Mouse (Mus musculus): ENCODE measurements around the gene Olfml2a.

Olfml2a gene

DNA sequence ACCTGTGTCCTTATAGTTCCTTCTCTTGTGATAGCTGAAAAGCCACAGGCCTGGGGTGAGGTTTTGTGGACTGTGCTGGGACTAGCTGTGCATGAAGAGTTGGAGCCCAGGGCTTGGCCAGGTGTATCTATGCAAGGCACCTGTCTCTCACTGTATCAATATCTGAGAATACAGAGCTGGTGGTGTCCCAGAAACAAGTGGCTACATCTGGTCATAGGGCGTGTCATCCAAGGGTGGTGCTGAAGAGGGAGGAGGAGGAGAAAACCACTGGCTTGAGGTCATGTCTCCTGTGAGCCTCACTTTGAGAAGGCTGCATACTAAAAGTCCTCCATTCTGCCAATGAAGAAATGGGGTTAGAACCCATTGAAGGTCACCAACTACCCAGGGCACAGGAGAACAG is 6.2 kb downstream of the Olfml2a start:
- no peak for DNase-seq (ENCODE audit: low spot score in 2 of 2)

DNA sequence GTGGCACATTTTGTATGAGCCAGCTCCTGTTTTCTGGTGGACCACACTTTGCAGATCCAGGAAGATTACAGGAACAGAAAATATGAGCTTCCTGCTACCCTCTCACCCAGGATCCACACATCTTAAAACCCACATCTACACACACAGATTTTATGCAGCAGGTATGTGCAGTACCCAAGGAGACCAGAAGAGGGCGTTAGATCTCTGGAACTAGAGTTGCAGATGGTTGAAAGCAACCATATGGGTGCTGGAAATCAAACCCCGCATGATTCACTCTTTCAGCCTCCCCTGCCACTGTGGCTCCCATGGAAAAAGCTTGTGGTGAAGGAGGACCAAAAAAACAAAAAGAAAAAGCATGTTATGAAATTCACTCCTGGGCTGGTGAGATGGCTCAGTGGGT is 7.3 kb downstream of the Olfml2a start:
- DNase-seq (ENCODE audit: low spot score in 2 of 2): no peak

GRCm38 (mm10) chr2:38941426-38941825 is 9.6 kb downstream of the Olfml2a start:
- no peak for DNase-seq (ENCODE audit: low spot score in 2 of 2)

DNA sequence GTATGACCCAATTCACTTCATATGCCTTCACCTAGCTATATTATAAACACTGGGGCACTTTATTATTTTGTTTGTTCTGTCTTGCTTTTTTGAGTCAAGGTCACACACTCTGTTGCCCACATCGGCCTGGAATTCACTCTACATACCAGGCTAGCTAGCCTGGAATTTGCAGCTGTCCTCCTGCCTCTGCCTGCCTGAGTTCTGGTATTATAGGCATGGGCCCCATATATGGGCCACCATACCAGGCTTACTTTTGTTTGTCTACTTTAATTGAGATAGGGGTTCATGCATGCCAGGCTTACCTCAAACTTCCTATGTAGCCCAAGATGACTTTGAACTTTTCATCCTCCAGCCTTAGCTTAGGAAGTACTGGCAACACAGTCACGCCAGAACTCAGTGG is 10.1 kb downstream of the Olfml2a start:
- DNase-seq (ENCODE audit: low spot score in 2 of 2): no peak

- DNase-seq (ENCODE audit: low spot score in 2 of 2): no peak
These were observed 11.4 kb downstream of the Olfml2a start for GRCm38 (mm10) chr2:38943161-38943560.

GRCm38 (mm10) chr2:38943977-38944376 is 12.2 kb downstream of the Olfml2a start:
- DNase-seq (ENCODE audit: low spot score in 2 of 2): no peak

DNA sequence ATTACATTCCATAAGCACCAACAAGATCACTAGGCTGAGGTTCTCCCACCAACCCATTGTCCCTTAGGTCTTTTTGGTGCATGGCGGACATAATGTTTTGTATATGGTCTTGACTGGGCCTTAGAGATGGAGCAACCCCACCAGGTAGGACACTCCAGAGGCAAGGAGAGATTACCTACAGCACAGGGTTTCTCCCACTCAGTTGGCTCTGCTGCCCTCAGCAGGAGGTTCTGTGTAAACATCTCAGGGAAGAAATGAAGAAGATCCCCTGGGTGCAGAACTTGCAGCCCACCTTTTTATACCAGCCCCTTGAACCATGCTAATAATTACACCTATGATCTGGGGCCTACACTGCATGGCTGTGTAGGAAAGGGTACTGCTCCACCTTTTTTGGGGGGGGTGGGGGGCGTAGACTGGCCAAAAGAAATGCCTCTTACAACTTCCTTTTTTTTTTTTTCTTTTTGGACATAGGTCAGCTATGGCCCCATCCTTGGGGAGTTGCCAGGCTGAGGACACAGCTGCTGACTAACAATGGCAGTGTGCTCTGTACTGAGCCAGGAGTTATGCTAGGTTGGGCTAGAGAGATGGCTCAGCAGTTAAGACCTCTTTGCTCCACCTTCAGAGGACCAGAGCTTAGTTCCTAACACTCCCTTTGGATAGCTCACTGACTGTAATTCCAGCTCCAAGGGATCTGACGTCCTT is 12.8 kb downstream of the Olfml2a start:
- no peak for DNase-seq (ENCODE audit: low spot score in 2 of 2)

DNA sequence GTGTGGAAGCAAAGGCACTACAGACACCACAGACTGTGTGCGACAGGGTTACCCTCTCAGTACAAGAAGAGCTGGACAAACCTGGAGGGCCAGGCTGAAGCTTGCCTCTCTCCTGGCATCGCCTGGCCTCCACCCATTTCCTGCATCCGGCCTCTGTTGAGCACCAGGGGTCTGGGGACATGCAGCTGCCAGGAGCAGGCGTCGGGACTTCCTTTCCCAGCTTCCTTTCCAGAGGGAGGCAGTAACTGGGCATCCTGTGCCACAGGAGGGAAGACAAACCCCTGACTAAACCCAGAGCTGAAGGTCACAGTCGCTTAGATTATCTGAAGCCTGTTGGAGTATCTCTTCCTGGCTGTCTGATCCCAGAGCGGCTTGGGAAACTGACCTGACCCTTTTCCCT is 15.8 kb downstream of the Olfml2a start:
- no peak for DNase-seq (ENCODE audit: low spot score in 2 of 2)

- peak; percentile 67 to 80 for DNase-seq (ENCODE audit: low spot score in 2 of 2)
These were observed 18.5 kb downstream of the Olfml2a start for GRCm38 (mm10) chr2:38950281-38950719.

DNA sequence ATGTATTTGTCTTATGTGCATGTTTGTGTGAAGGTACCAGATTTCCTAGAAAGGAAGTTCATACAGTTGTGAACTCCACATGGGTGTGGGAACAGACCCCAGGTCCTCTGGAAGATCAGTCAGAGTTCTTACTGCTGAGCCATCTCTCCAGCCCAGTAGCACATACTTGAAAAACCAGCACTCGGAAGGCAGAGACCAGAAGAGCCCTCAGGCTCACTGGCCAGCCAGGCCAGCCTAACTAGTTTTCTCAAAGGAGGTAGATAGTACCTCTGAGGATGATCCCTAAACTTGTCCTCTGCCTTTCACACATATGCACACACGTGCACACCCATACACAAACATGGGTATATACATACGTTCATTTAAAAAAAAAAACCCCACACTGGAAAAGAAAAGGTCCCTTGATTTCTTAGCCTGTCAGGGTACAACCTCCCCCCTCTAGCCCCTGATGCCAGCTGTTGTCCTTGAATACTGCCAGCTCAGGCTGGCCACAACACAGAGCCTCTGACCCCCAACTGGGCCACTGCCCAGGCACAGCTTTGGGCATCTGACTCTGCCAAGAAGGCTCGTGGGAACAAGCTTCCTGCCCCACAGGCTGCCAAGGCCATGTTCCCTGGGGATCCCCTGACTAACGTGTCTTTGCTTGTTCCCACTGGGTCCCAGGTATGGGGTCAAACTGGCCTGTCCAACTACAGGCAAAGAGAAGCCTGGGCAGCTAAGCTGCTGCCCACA is 21.5 kb downstream of the Olfml2a start:
- peak in 1 of 2 experiments; percentile 60 for DNase-seq (ENCODE audit: low spot score in 2 of 2)

GRCm38 (mm10) chr2:38956062-38956461 is 24.3 kb downstream of the Olfml2a start:
- no peak for DNase-seq (ENCODE audit: low spot score in 2 of 2)

DNA sequence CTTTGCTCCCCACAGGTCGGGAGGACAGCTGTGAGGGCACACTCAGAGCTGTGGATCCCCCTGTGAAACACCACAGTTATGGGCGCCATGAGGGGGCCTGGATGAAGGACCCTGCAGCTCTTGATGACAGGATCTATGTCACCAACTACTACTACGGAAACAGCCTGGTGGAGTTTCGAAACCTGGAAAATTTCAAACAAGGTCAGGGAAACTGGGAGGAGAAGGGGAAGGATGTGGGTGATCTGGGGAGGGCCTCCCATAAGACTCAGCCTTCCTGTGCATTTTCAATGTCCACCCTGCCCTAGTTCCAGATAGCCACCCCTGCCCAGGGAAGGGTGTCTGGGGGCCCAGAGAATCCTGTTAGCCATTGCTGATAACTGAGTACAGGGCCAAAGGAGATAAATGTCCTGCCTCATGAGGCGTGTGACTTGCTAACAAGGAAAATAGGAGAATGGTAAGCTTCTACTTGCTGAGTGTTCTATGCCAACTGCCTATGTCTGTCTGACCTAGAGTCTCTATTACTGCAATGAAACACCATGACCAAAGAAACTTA is 26.0 kb downstream of the Olfml2a start:
- no peak for DNase-seq (ENCODE audit: low spot score in 2 of 2)

- no peak for DNase-seq (ENCODE audit: low spot score in 2 of 2)
These were observed 32.4 kb downstream of the Olfml2a start for GRCm38 (mm10) chr2:38964198-38964597.

GRCm38 (mm10) chr2:38969650-38970049 is 37.9 kb downstream of the Olfml2a start:
- no peak for DNase-seq (ENCODE audit: low spot score in 2 of 2)

- DNase-seq (ENCODE audit: low spot score in 2 of 2): no peak
These were observed 38.3 kb downstream of the Olfml2a start for GRCm38 (mm10) chr2:38970057-38970456.

GRCm38 (mm10) chr2:38973223-38973622 is 41.4 kb downstream of the Olfml2a start:
- DNase-seq (ENCODE audit: low spot score in 2 of 2): no peak

GRCm38 (mm10) chr2:38973701-38974100 is 41.9 kb downstream of the Olfml2a start:
- no peak for DNase-seq (ENCODE audit: low spot score in 2 of 2)

GRCm38 (mm10) chr2:38974171-38974570 is 42.4 kb downstream of the Olfml2a start:
- no peak for DNase-seq (ENCODE audit: low spot score in 2 of 2)

- DNase-seq (ENCODE audit: low spot score in 2 of 2): no peak
These were observed 43.4 kb downstream of the Olfml2a start for GRCm38 (mm10) chr2:38975181-38975580.

DNA sequence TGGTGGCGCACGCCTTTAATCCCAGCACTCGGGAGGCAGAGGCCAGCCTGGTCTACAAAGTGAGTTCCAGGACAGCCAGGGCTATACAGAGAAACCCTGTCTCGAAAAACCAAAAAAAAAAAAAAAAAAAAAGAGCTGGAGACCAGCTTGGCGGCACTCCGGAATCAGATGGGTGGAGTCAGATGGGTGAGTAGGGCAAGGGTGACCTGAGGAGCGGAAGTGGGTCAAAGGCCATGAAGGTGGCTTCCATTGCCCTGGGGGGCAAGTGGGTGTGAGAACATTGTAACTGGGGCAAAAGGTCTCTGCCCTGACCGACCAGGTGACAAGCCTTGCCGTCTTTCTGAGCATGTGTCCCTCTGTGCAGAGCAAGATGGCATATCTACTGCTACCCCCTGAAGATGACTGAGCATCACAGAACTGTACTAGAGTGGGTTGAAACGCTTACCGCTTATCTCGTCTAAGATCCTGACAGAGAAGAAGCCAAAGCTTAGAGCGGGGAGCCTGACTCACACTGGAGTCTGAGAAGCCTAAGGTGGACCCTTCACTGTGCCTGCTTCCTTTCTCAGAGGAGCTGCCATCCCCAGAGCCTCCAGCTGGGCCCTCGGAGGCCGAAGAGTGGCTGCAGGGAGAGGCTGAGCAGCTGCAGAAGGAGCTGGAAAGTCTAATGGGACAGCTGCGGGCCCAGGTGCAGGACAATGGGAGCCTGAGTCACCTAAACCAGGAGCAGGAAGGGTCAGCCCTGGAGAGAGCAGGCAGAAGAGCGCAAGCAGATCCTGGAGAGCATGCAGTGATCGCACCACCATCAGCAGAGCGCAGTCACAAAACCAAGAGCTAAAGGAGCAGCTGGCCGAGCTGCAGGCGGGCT is 44.4 kb downstream of the Olfml2a start:
- no peak for DNase-seq (ENCODE audit: low spot score in 2 of 2)

DNA sequence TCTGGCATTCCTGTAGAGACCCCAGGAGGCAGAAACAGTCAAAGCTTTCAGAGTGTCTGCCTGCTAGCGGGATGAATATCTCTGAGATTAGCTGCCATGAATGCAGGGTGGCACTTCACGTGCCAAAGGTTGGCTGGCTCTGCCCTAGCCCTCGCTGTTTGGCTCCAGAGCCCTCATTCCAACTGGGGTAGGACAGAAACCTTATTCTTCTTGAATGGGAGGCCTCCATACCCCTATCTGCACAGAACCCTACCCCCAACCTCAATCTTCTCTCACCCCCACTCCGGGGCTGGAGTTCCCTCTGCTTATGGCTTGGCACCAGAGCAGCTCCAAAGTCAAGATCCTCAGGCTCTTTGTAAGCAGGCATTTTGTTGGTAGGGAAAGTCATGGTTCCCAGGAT is 46.1 kb downstream of the Olfml2a start:
- no peak for DNase-seq (ENCODE audit: low spot score in 2 of 2)

- DNase-seq (ENCODE audit: low spot score in 2 of 2): no peak
These were observed 51.7 kb downstream of the Olfml2a start for GRCm38 (mm10) chr2:38983456-38983855.

Data from frontal cortex, postnatal 14 days (tissue).